Comparison of ENCODE assay signal across 8 mouse cellular contexts in the genomic region with DNA sequence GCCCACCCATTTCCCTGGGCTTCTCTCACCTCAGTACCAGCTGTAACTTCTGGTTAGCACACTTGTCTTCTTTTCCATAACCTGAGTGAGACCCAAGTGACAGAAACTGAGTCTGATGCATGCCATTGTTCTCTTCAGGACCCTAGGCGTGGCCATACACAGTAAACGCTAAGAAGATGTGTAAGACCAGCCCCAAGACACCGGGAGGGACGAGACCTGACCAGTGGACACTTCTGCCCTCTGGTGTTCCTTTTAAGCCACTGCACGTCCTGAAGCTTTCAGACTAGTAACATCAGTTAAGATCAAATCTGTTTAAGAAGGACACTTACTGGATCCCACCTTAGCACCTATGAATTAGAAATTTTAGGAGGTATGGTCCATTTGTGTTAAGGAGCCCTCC. TPM values are rescaled to one million over a fixed set of nuclear protein-coding genes. Genes with fewer than 3 reads are reported as not detected.
DNase-seq lines count a peak whose midpoint lies in the region; ATAC-seq and TF ChIP-seq lines count a peak whose summit lies in the region.

No protein-coding gene starts in this region.

- peak; percentile 87; the same call in 1 of the 2 replicates for TF ChIP-seq CTCF in small intestine, adult 2 months (IDR thresholded peaks at IDR 0.05; ENCODE audit: extremely low read depth, insufficient read length, insufficient replicate concordance, low read depth, low read length)

- no peak for TF ChIP-seq POLR2A in small intestine, adult 2 months (IDR thresholded peaks at IDR 0.05; ENCODE audit: low read depth, low read length)

- peaks cover 12% of the 10 kb centered on the region for H3K4me1 ChIP-seq in heart, embryonic 11.5 days (ENCODE audit: control insufficient read depth, insufficient read depth, low read length)
- peaks cover 24% of the 10 kb centered on the region for H3K4me1 ChIP-seq in midbrain, embryonic 13.5 days (replicated peaks)
- no peaks in the 10 kb centered on the region; the same call in 1 of the 2 replicates for H3K4me1 ChIP-seq in small intestine, adult 2 months (ENCODE audit: control insufficient read depth, insufficient read depth, insufficient read length, low read length)

- H3K4me2 ChIP-seq in heart, embryonic 11.5 days: no peak overlapping the region
- peak overlapping the region; percentile 25 for H3K4me2 ChIP-seq in midbrain, embryonic 13.5 days (replicated peaks)

- H3K27ac ChIP-seq in heart, embryonic 11.5 days (ENCODE audit: low read depth, low read length): no peak overlapping the region
- H3K27ac ChIP-seq in midbrain, embryonic 13.5 days: 0 out of 2 replicates have a peak overlapping the region, but pooled peaks have one; percentile 44
- no peak overlapping the region for H3K27ac ChIP-seq in small intestine, adult 2 months (ENCODE audit: insufficient read depth, low read depth, low read length)

- no peaks in the 10 kb centered on the region for H3K36me3 ChIP-seq in heart, embryonic 11.5 days (ENCODE audit: control insufficient read depth, insufficient read depth, low read length)
- H3K36me3 ChIP-seq in midbrain, embryonic 13.5 days: no peaks in the 10 kb centered on the region
- no peaks in the 10 kb centered on the region for H3K36me3 ChIP-seq in small intestine, adult 2 months (ENCODE audit: control insufficient read depth, insufficient read depth, low read length)

- 4% methylated on average over 5 of the region's 5 CpGs for WGBS in heart, embryonic 11.5 days (ENCODE audit: insufficient replicate concordance)
- 0% methylated on average over 5 of the region's 5 CpGs for WGBS in midbrain, embryonic 13.5 days
- WGBS in small intestine, adult 2 months: 1% methylated on average over 5 of the region's 5 CpGs

- no peak overlapping the region for H3K9ac ChIP-seq in heart, embryonic 11.5 days (ENCODE audit: low read depth, low read length)
- H3K9ac ChIP-seq in midbrain, embryonic 13.5 days (replicated peaks): no peak overlapping the region; the same call in 1 of the 2 replicates

- no peak overlapping the region for H3K4me3 ChIP-seq in heart, embryonic 11.5 days (ENCODE audit: low read depth, low read length)
- H3K4me3 ChIP-seq in midbrain, embryonic 13.5 days (replicated peaks): no peak overlapping the region
- no peak overlapping the region for H3K4me3 ChIP-seq in small intestine, adult 2 months (ENCODE audit: low read depth, low read length)

- no peaks in the 10 kb centered on the region for H3K9me3 ChIP-seq in heart, embryonic 11.5 days (replicated peaks; ENCODE audit: control insufficient read depth, low read length)
- no peaks in the 10 kb centered on the region for H3K9me3 ChIP-seq in midbrain, embryonic 13.5 days

- DNase-seq in heart, adult 11 months: peak; percentile 94
- peak; percentile 70 for DNase-seq in Muller cell, postnatal 12 days (ENCODE audit: inconsistent ontology term)
- DNase-seq in embryo, embryonic 10.5 days (ENCODE audit: low spot score): peak; percentile 95
- peak; percentile 60 to 77 for DNase-seq in heart, adult 9 months (ENCODE audit: low spot score in 2 of 2)
- DNase-seq in left cerebral cortex, postnatal 10 days (ENCODE audit: extremely low spot score in 1 of 2, low spot score in 2 of 2): peak; percentile 78 to 79

- no peaks in the 10 kb centered on the region for H3K27me3 ChIP-seq in heart, embryonic 11.5 days (ENCODE audit: control insufficient read depth, insufficient read depth, low read length)
- peaks cover 5% of the 10 kb centered on the region; the same call in 1 of the 2 replicates for H3K27me3 ChIP-seq in midbrain, embryonic 13.5 days
- H3K27me3 ChIP-seq in small intestine, adult 2 months (ENCODE audit: control insufficient read depth, insufficient read depth, low read length): no peaks in the 10 kb centered on the region

- intact Hi-C loops in left cerebral cortex, postnatal 10 days (cut with DNase I): loop anchor here (1.0 to 5.0 kb wide), 2 partner anchors 33 to 98 kb away; a partner anchor contains a TSS

- no peak for ATAC-seq in heart, embryonic 11.5 days (replicated peaks; ENCODE audit: insufficient number of reproducible peaks, low FRiP score, low TSS enrichment)
- ATAC-seq in midbrain, embryonic 13.5 days: peak; percentile 49

RNA-seq across cellular contexts. Expression of a gene that starts 12.0 kb away (rescaled TPM):
- polyA plus RNA-seq in heart, embryonic 11.5 days (2014; fragmentation: Nextera tagmentation; extraction: Ambion mirVana): 442 and 580 TPM in 2 replicates
- 10 to 100 TPM; 46.7 to 49.4 TPM for total RNA-seq in left cerebral cortex, postnatal 10 days (2021)
- polyA plus RNA-seq in midbrain, embryonic 13.5 days (2015; fragmentation: Nextera tagmentation; extraction: Ambion mirVana): 244 and 284 TPM in 2 replicates
- polyA plus RNA-seq in small intestine, adult 2 months (2012; rRNA removed): 87.6 and 89.7 TPM in 2 replicates

RNA-seq across cellular contexts. Expression of a gene that starts 16.1 kb away (rescaled TPM):
- 20.0 and 20.8 TPM in 2 replicates for polyA plus RNA-seq in heart, embryonic 11.5 days (2014; fragmentation: Nextera tagmentation; extraction: Ambion mirVana)
- 10 to 100 TPM; 34.2 to 35.5 TPM for total RNA-seq in left cerebral cortex, postnatal 10 days (2021)
- 42.5 and 46.4 TPM in 2 replicates for polyA plus RNA-seq in midbrain, embryonic 13.5 days (2015; fragmentation: Nextera tagmentation; extraction: Ambion mirVana)
- polyA plus RNA-seq in small intestine, adult 2 months (2012; rRNA removed): 16.0 and 16.6 TPM in 2 replicates
